Mouse (Mus musculus) thymus, adult 2 months (tissue): ENCODE measurements around the gene Ndufa11.

ENCODE experiments used
- CTCF ChIP-seq: fragments of 200-500 bp; IDR thresholded peaks from 2 replicates; pipeline ENCODE4 v1.5.1; 2012; ENCODE audit warnings: mild to moderate bottlenecking, control low read depth, low read length, moderate library complexity, borderline replicate concordance; ENCODE audit not compliant: control insufficient read depth, poor library complexity, insufficient read depth; ENCODE audit errors: extremely low read depth
- POLR2A ChIP-seq: fragments of 200-500 bp; IDR thresholded peaks from 2 replicates; pipeline ENCODE4 v1.6.1; 2012; ENCODE audit warnings: mild to moderate bottlenecking, low read length, control low read depth, moderate library complexity; ENCODE audit not compliant: control insufficient read depth, poor library complexity, insufficient read depth; ENCODE audit errors: extremely low read depth

GRCm38 (mm10) chr17:56766631-56767405 is 49.3 kb downstream of the Ndufa11 start:
- TF ChIP-seq CTCF, result no peak
- TF ChIP-seq POLR2A, result no peak
